Mouse (Mus musculus) liver (tissue): ENCODE results near the gene Itga1.

Experiments used
- DNase-seq: peaks from one replicate; pipeline ENCODE4 v3.0.0-alpha.2; 2020; ENCODE audit warnings: mixed read lengths

Gene Itga1

DNA sequence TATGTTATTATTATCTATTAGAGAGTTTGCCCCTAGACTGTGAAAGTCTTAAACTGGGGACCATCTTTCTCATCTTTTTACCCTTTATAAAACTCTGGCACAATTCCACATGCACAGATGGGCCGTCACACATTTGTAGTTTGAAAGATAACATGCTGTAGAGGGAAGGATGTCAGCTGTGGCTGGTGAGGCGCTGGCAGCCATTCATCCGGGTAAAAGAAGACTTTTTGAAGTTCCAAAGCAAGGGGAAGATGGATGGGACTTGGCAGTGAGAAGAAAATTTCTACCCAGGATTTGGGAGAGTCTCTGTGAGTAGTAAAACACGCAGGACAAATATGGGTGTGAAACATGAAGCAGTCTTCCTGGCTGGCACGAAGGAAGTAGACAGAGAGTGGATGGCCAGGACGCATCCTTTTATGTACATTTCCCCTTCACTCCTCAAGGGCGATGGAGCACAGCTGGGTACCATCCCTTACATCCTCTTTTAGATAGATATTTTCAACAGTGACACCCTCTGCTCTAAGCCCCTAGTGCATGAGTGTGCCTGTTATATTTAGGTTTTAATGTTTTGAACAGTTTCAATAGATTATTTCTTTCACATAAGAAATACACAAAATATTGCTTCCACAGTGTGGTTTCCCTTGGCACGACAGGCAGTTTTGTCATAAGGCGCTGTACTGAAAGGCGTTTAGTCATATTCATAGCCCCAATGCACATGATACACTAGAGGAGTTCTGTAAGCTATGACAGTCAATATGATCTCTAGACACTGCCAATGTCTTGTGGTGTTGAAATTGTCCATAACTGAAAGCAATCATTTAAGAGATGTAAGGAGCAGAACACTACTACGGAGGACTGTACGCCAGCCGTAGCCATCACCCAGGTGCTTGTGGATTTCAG lies 50.9 kb downstream of the Itga1 start:
- DNase-seq: no peak

DNA sequence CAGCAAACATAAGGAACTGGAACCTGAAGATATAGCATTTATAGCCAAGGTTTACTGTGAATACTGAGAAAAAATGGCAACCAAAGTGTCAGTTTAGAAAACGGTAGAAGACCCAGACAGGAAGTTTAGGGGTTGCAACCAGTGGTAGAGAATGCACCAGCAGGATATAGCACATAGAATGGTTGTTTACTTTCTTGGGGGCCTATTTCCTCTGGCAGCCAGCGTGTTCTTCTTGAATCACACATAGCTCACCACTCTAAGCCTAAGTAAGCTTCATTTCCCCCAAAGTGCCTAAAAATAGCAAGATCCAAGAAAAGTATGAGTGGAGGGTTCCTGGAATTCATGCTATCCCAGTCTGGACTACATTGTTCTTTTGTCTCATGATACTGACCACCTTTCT lies 59.1 kb downstream of the Itga1 start:
- DNase-seq: no peak

DNA sequence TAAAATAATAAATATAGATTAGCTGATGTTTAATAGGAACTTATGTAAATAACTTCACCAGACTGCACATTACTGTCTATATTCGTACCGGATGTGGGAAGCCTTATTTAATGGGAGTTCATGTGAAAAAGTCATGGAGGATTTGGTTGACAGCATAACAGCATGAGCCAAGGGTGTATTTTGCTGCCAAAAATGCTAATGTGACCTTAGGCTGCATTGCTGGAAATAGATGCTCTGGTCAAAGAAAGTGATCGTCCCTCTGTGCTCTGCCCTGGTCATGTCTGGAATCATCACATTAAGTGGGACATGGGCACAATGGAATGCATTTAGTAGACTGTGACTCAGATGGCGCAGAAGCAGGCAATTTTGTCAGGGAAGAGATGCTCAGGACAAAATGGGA lies 64.5 kb downstream of the Itga1 start:
- DNase-seq: no peak

DNA sequence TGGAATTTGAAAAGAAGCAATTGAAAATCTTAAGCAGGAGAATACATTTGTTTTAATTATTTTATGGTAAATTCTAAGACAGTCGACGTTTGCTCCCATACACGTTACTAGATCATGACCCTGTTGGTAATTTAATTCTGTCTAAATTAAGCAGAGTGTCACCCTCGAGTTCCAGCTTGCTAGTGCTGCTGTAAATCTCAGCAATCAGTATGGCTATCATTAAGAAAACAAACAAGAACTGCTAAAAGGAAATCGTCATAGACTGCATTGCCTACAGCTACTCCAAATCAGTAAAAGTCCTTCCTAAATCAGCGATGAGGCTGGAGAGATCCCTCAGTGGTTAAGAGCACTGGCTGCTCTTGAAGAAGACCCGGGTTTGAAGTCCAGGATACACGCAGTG lies 66.4 kb downstream of the Itga1 start:
- DNase-seq: no peak

DNA sequence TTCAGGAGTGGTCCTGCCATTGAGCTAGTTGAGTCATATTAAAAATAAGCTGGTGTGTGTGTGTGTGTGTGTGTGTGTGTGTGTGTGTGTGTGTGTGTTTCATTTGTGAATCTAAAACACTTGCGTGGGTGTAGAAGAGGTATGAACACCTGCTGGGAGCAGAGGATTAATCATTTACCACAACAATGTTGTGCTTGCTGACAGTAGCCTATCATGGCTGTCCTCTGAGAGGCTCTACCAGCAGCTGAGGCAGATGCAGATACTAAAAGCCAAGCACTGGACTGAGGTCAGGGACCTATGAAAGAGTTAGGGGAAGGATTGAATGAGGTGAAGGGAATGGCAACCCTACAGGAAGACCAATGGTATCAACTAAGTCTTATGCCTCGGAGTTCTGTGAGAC lies 68.6 kb downstream of the Itga1 start:
- no peak for DNase-seq

DNA sequence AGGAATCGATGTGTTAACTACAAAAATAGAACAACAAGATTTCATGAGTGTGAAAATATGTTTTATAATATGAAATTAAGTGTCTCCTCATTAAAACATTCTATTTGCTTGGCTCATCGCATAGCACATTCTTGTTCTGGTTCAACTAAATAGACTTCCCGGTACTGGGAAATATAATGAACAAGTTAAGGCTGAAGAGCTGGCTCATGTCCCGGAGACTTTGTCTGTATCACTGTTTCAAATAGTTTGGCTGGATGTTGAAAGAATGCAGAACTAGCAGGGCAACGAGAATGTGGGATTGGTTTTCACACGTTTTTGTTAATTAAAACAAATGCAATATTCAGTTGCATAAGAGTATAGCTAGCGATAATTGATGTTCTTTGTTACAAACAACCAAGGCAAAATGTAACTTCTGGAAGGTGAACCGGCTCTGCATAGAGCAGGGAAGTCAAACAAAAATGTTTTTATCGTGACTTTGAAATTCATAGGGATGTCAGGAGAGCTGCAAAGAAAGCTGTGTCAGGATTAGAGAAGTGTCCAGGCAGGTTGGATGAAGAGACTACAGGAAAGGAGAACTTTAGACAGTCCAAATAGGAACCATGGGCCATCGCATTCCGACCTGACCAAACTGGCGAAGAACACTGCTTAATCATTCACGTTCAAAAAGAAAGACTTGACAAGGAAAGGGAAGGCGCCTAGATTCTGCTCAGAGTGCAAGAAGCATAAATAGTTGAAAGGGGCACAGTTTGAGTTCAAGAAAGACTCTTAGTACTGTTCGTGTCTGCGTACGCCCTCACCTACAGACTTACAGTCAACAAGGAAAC lies 70.4 kb downstream of the Itga1 start:
- no peak for DNase-seq

DNA sequence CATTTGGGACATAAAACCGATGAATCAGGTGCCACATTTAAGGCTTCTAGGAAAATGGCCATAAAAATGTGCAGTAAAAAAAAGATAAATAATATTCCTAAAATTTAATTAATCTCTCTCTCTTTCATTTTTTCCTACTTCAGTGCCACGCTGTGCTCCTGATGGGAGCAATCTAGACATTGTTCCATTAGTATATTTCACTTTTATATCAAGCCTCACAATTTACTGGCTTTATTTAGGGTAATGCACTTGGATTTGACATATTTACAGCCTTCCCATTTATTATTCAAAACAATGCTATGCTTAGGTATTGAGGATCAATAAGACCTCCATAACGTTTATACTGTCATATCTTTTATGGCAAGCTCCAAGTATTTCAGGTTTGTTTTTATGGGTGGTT lies 76.4 kb downstream of the Itga1 start:
- no peak for DNase-seq

DNA sequence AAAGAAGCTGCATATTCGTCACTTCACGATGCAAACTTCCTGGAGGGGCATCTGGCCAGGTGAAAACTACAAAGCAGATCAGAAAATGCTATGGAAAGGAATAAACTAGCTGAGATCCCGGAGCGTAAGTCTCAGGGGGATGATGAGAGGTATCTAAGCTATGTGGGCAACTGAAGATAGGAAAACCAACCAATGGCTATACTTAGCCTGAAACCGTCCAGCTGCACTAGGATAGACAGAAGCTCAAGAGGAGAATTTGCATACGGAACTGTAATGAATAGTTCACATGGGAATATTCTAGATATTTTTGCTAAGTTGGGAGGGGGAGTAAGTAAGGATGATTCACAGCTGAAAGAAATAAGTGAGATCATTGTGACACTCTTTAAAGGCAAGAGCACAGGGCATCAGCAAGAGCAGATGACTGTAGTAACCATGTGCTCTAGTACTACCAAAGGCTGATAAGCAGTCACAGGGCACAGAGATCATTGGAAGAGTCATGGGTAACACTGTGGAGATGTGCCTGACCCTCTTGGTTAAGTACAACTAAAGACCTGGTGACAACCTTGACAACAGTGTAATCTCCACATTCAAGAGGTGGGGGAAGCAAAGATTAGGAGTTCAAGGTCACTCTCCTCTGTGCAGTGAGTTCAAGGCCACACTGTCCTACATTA lies 79.5 kb downstream of the Itga1 start:
- DNase-seq: no peak

DNA sequence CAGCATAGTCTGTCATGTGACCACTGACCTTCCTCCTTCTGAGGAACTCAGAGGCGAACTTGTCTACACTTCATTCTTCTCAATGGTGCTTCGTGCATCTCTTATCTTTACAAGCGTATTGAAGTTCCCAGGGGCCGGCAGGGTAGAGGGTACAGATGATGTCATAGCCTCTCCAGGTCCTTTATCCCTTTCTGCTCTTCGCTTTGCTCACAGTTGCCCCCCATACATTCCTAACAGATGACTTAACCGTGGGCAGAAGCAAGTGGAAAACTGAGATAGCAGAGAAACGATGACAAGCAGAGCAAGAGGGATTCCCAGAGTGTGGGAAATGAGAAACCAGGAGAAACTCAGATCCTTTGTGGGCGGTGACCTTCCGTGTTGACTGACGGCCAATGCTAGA lies 80.4 kb downstream of the Itga1 start:
- no peak for DNase-seq

DNA sequence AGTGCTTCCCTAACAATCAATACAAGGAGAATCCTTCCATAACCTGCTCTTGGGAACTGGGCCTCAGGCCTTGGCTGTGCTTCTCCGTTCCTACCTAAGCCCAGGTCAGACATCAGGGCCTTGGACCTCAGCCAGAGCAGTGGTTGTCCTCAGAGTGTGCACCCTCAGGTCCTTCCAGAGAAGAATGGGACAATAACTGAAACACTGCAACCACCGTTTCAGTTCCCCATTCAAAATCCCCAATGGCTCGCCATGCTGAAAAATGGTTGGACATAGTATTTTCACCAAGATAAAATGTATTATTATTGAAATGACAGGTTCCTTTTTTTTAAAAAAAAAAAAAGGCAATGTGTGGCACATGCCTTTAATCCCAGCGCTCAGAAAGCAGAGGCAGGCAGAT lies 81.0 kb downstream of the Itga1 start:
- no peak for DNase-seq

DNA sequence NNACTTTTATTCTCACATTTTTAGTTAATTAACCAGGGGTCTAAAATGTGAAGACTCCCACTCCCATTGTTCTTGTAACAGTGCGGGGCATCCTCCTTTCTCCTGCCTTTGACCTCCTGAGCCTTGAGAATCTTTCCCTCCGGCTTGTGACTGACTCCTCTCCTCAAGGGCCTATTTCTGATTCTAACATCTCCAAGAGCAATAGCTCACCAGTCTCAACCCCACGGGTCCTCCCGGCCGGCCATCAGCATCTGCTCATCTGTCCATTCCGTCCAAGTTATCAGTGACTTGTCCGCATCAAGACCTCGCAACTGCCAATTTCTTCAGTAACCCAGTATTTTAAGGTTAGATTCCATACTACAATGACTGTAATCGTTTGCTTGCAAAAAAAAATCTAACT lies 84.2 kb downstream of the Itga1 start:
- DNase-seq: no peak

DNA sequence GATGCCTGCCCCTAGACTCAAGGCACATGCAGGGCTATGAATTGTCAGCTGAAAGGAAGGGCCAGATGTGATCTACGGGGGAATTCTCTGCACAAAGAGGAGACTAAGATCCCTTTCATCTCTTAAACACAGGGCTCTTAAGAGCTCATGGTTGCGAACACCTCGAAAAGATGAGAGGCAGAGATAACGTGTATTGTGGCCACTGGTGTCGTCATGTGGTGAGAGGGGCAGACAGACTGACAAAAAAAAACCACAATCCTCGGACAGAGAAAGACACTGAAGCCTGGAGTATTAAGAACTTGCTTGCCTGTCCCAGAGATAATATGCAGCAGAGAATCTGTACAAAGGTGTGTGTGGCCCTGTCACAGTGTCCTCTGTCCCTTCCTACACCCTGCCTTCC lies 90.2 kb downstream of the Itga1 start:
- no peak for DNase-seq

DNA sequence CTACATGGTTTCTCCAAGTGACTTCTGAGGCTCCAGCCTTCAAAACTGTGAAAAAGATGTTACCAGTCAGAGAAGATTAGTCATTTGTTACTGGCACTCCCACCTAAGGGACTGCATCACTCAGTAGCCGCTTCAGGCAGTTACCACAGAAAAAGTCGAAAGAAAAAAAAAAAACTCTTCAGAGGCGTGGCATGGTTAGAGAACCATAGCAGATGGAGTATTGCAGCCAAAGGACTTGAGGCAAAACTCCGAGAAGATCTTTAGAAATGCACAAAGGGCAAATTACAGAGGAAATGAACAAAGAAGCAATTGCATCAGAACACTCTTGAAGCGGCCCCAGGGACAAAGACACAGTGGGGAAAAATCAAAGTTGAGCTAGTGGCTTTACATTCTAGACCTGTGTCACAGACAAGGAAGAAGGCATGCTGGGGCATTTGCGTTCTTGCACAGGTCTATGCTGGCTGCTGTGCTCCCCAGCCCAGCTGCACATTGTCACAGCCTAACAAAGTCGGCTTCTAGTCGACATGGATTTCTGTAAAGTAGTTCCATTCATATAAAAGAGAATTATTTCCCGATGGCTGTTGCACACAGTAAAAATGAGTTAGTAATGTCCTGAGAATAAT lies 95.4 kb downstream of the Itga1 start:
- DNase-seq: no peak

DNA sequence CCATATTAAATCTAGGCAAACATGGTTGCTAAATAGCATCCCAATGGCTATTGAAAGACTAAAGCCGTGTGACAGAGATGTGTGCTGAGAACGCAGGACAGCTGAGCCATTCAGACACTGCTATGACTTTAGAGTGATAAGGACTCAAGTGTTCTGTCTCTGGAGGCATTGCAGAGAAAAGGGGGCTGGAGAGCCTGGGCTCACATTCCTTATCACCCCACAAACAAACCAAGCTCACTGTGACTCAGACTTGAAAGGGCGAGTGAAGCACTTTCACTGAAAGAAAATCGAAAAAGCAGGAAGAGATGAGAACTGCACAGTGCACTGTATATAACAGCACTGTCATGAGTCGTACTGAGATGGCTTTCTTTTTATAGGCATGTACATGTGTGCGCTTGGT lies 96.4 kb downstream of the Itga1 start:
- DNase-seq: no peak

DNA sequence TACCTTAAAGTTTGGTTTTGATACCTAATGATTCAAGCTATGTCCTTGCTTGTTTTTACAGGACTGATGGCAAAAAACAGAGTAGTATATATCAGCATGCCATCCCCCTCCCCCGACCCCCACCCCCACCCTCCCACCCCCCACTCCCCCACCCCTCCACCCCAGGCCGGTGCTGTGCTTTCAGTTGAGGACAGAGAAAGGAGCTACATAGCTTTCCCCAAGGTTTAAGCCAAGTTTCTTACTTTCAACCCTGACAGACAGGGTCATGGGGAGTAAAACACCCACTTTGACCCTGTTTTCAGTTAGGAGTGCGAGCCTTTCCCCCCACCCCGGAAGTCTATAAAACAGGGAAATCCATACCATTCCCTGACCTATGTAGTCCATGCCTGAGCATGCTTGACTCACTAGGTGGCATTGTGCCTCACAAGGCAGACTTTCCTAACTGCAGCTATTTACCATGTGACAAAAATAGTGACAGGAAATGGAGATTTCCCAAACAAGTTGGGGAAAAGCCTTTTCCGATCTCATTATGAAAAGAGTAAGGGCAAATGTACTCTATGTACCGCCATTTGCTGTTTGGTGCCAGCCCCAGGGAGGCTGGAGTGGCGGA lies 98.2 kb downstream of the Itga1 start:
- DNase-seq: no peak

DNA sequence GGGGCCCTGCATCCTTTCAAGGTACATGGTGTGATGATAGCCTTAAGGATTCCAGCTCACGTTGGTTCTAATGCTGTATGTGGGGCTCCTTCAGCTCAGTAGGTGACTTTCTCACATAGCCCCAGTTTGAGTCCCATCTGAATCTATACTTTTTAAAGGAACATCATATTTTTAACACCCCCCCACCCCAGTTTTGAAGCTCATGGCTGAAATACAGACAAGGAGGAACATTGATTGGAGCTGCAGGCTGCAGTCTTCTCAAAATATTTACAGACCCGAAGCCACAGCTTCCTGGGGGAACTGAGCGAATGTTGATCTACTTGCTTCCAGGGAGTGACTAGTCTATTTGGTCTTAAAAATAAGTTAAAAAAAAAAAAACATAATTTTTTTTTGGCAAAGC lies 98.9 kb downstream of the Itga1 start:
- no peak for DNase-seq

DNA sequence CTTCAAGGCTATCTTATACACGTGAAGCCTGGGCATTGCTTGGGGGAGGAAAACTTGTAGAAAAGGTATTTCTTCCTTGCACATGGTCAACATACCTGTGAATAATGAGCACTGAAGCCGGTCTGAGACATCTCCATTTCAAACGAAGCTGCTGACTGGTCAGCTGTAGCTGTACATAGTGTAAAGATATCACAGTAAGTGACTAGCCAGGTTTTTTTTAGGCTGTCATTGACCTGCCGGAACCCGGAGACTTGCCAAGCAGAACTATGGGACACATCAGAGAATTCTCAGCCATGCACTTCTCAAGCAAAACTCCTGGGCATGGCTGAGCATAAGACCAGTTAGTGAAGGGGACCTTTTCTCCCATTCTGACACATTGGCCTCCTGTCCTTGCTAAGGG lies 99.6 kb downstream of the Itga1 start:
- DNase-seq: no peak

DNA sequence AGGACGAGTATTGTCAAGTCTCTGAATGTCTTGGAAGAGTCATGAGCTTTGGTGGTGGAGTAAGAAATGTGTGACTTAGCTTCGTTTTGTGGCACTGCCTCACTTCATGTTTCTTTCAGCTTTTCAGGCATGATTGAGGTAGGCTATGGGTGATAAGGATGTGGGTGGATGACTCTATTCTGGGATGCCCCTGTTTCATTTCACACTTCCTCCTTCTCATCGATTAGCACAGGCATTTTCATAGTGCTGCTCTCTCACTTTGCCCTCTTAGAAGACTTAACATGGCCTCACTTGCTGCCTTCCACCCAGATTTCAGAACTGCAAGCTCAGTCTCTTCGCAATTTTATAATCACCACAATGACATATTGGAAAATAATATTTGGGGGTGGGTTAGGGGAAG lies 102.2 kb downstream of the Itga1 start:
- no peak for DNase-seq

DNA sequence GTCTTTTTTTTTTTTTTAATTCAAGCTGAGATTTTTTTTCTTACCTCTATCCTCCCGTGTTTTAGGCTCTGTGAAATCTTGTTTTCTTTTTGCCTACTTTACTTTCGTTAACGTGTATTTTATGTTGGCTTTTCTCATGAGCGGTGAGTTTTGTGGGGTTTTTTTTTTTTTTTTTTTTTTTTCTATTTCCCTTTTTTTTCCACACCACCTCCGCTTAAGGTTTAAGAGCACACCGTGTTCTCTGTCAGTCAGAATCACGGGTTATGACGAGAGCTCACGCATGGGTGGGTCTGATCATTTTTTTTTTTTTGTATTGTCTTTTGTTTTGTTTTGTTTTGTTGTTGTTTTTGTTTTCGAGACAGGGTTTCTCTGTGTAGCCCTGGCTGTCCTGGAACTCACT lies 103.7 kb downstream of the Itga1 start:
- no peak for DNase-seq

DNA sequence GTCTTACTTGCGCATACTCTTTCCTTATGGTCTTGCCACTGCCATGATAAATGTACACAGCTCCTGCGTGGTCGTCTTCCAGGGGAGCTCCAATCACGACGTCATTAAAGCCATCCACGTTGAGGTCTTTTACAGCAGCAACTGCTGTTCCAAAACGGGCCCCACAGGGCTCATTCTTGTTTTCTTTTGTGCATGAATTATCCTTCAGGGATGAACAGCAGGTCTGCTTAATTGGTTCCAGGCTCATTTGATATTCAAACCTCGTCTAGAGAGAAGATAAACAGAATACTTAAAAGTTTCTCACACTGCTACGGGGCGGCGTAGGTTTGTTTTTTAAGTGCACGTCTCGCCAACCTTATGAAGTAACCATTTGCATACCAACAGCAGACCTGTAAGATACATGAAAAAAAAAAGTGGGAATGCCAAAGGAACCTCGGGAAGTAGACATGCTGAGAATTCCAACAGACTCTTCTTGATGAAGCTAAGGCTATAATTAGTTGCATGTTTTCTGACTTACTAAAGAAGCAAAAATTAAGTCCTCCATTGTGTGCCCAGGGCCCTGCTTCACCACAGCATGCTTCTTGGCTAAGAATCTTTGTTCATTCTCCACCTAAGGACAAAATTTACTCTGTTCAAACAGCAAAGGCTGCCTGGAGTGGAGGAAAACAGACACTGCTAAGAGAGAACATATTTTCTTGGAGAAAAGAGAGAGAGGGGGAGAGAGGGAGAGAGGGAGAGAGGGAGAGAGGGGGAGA lies 109.3 kb downstream of the Itga1 start:
- no peak for DNase-seq

DNA sequence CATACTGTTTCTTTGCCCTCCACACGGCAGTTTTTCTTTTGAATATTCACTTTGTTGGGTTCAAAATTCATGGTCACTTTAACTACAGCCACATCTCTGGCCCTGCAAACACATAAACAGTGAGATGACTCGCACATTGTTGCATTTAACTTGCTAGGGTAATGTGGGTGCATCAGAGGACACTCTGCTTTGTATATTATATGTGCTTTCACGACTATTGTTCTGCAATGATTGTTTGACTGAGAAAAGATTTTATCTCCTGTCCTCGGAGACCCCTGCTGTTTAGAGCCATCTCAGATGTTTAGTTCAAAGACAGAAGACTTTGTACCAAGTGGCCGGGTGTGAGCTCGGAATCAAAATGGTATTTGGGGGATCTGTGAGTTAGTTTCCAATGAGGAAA lies 114.1 kb downstream of the Itga1 start:
- no peak for DNase-seq

DNA sequence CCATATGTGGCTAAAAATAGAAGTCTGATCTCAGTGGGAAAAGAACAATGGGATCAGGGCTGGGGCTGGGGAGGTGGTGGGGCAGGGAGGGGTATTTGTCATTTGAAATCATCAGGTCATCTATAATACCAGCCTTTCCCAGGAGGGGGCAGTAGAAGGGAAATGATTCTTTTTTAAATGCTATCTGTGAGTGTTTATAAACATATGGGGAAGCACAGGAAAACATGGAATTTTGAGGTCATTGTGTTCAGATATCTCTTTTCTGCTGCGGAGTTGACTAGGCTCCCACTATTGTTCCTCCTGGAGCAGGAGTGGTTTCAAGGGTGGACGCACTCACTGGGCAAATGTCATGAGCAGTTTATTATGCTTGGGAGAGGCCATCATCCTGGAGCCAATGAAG lies 114.6 kb downstream of the Itga1 start:
- no peak for DNase-seq
